Mouse (Mus musculus) forelimb bud, embryonic 11.5 days (tissue): ENCODE results near the gene Sox10.

Experiments used
- DNase-seq: peaks from one replicate; pipeline ENCODE4 v3.0.0-alpha.2; 2012; ENCODE audit warnings: low read depth, low spot score

The Sox10 gene

GRCm38 (mm10) chr15:79124331-79124875 is 40.6 kb downstream of the Sox10 start:
- DNase-seq = no peak

GRCm38 (mm10) chr15:79123751-79124150 is 41.3 kb downstream of the Sox10 start:
- no peak for DNase-seq

- DNase-seq = no peak
Observed at GRCm38 (mm10) chr15:79122546-79122945, 42.5 kb downstream of the Sox10 start.

- DNase-seq = no peak
Observed at GRCm38 (mm10) chr15:79122119-79122518, 42.9 kb downstream of the Sox10 start.

GRCm38 (mm10) chr15:79119491-79119890 is 45.5 kb downstream of the Sox10 start:
- no peak for DNase-seq

GRCm38 (mm10) chr15:79115276-79115675 is 49.8 kb downstream of the Sox10 start:
- DNase-seq = no peak

GRCm38 (mm10) chr15:79111774-79112173 is 53.3 kb downstream of the Sox10 start:
- no peak for DNase-seq

- no peak for DNase-seq
Observed at GRCm38 (mm10) chr15:79110528-79110927, 54.5 kb downstream of the Sox10 start.

- no peak for DNase-seq
Observed at GRCm38 (mm10) chr15:79110031-79110430, 55.0 kb downstream of the Sox10 start.

- DNase-seq = no peak
Observed at GRCm38 (mm10) chr15:79109321-79109934, 55.6 kb downstream of the Sox10 start.

- DNase-seq = peak; percentile 76
Observed at GRCm38 (mm10) chr15:79108421-79109320, 56.4 kb downstream of the Sox10 start, which contains the start of gene Micall1. TSS of gene Micall1 (plus strand) at chr15:79108898.

- peak; percentile 43 for DNase-seq
Observed at GRCm38 (mm10) chr15:79107966-79108365, 57.1 kb downstream of the Sox10 start.

GRCm38 (mm10) chr15:79105804-79106203 is 59.2 kb downstream of the Sox10 start:
- DNase-seq = no peak
